Mouse (Mus musculus): ENCODE measurements at regions not wholly inside any gene's neighbourhood (a gene's known extent, or its start where the extent isn't known, plus 50 kb on each side); places are given as distances from the start of the nearest gene placed in this dataset.
A peak's percentile ranks its signal among the peaks of the same experiment; 100 is the strongest.

DNA sequence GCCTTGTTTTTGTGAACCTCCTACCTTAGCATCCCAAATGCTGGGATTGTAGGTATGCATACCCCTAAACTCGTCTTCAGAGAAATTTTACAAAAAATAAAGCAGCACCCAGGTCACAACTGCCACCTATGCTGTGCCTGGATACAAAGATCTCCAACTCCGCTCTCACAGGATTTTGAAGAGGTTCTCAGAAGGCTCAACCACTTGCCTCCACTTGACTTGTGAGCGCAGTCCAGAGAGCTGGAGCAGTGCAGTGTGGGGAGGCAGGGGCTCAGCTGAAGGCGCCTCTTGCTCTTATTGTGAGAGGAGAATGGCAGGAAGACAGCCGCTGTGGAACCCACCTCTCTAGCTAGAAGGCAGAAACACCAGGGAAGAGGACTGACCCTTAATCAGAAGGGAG, 182.9 kb downstream of the Rap2a start:
- DNase-seq (ENCODE audit: low spot score), result no peak

- no peak for DNase-seq (ENCODE audit: low spot score)
Measured at GRCm38 (mm10) chr14:120669665-120670064, 191.4 kb downstream of the Rap2a start.

GRCm38 (mm10) chr14:120675752-120676151, 197.5 kb downstream of the Rap2a start:
- DNase-seq (ENCODE audit: low spot score), result no peak

- DNase-seq (ENCODE audit: low spot score), result no peak
Measured at GRCm38 (mm10) chr14:120678533-120678932, 200.3 kb downstream of the Rap2a start.

- DNase-seq (ENCODE audit: low spot score), result peak; percentile 30
Measured at GRCm38 (mm10) chr14:120679072-120679471, 200.8 kb downstream of the Rap2a start.

DNA sequence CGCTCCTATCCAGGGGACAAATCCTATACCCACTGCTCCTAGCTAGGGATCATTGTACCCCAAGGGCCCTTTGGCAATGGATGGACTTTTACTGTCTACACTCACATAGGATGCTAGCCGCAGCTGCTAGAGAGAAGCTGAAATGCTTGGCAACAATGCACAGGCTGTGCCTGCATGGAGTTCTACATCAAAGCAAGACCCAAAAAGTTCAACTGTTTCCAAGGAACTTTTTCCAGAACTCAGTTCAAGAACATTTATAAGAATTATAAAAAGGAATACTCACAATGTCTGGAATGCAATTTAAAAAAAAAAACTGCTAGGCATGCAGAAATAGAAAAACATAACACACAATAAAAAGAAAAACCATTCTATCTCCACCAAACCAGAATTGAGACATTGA, 202.0 kb downstream of the Rap2a start:
- DNase-seq (ENCODE audit: low spot score), result no peak

GRCm38 (mm10) chr14:120685263-120685662, 207.0 kb downstream of the Rap2a start:
- no peak for DNase-seq (ENCODE audit: low spot score)

- DNase-seq (ENCODE audit: low spot score), result no peak
Measured at GRCm38 (mm10) chr14:120685877-120686276, 207.6 kb downstream of the Rap2a start.

DNA sequence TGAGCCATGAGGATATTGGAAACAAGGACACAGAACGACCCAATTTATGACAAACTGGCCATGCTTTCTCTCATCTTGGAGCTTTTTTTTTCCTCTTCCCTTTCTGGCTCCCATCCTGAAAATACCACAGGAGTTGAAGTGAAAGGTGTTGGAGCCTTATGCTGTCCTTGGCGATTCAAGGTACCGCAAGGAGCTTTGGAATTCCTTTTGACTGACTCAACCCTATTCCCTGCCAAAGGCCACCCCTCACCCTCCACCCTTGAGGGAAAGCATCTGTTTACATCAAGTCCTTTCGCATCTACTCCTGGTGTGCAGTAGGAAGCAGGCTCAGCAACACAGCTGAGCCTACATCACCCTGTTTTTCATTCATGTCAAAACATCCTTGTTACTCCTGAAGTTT, 208.5 kb downstream of the Rap2a start:
- DNase-seq (ENCODE audit: low spot score), result no peak

- DNase-seq (ENCODE audit: low spot score), result no peak
Measured at GRCm38 (mm10) chr14:120699378-120699777, 211.6 kb upstream of the Ipo5 start.

GRCm38 (mm10) chr14:120705301-120705801, 205.7 kb upstream of the Ipo5 start:
- no peak for DNase-seq (ENCODE audit: low spot score)

DNA sequence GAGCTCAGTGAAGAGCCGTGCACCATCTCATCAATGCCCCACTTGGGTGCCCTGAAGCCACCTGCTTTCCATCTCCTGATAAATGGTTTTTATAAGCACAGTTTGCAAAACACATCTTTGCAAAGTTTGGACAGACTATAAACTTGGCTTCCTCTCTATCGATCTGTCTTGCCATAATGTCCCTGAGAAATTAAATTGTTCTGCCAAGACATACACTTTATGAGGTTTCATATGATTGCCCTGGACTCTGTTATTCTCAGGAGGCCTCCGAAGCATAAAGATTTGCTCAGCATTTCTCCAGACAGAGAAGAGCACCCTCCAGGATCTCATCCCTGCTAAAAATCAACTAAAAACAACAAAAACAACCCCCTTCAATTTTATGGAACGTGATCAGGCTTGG, 200.2 kb upstream of the Ipo5 start:
- DNase-seq (ENCODE audit: low spot score), result no peak

- DNase-seq (ENCODE audit: low spot score), result no peak
Measured at GRCm38 (mm10) chr14:120720464-120721445, 190.3 kb upstream of the Ipo5 start.

DNA sequence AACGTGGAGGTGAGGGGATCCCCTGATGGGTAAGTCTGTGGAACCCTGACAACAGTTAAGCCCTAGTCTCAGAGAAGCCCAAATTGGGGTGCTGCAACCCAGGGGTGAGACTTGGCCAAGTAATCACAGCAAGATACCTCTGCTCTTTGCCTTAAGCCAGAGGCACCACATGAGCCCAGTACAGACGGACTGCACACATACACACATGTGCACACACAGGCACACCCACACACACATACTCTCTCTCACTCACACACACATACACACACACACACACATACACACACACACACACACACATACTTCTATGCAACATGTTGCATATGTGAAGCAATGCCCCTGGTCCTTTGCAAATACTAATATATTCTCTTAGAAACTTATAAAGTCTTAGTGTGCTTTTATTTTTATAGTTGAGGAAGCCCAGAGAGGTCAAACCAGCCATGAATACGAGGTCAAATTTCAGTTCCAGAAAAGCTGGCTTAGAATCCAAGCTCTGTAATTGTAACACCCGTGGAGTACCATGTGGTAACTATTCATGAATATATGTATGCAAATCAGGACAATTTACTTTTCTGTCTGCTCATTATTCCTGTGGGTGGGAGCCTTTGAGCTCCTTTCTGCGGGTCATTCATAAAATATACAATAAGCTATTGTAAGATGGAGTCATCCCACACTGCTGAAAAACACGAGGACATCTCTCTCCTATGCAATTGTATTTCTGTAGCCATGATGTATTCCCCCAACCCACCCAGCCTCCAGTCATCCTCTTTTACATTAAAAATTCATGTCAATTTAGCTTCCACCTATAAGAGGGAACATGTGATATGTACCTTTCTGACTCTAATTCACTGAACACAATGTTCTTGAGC, 189.2 kb upstream of the Ipo5 start:
- no peak for DNase-seq (ENCODE audit: low spot score)

DNA sequence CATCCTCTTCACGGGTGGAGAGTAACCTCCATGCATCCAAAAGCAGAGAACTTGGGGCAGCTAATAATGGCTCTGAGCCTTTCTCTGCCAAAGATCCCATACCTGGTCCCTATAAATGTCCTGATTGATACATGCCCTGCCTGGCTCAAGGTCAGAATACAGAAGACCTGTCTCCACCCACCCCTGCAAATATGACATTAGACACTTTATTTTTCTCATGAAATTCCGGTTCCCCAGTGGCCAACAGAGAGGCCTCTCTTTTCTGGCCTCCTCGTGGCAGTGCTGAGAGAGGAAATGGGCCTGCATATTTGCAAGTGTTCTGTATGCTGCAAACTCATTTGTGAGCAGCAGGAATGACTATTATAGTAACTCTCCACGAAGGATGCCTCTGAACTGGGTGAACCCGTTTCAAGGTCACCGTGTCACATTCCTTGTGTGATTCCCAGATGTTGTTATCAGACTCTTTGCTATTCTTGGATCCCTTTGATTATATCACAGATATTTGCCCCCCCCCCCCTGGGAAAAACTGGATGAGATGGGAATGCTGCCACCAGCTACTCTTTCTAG, 188.4 kb upstream of the Ipo5 start:
- DNase-seq (ENCODE audit: low spot score), result no peak

DNA sequence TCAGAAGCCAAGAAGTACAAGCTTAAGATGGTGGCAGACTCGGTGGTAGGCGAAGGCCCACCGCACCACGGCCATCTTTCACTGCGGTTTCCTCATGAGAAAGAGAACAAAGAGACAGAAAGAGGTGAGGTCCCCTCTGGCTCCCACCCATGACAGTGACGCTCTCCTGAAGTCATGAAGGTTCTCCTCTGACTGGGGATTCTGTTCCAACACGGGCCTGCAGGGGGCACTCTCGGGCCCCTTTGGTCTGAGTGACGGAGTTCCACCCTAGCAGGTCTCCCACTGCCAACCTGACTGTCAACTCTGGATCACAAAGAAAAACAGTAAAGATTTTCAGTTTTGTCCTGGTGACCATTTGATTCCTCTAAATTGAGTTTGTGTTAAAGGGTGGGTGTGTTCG, 182.9 kb upstream of the Ipo5 start:
- no peak for DNase-seq (ENCODE audit: low spot score)

DNA sequence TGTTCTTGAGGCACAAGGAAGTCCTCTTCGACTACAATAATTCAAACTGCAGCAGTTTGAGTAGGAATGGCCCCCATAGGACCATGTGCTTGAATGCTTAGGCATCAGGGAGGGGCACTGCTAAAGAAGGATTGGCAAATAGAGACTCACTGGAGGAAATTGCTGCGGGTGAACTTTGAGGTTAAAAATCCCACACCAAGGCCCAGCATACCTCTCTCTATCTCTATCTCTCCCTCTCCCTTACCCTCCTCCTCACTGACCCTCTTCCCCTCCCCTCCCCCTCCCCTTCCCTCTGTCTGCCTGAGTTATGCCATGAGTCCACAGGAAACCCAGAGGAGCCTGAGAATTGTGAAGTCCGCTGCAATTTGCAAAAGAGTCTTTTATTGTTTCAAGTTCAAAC, 180.8 kb upstream of the Ipo5 start:
- DNase-seq (ENCODE audit: low spot score), result no peak

- DNase-seq (ENCODE audit: low spot score), result no peak
Measured at GRCm38 (mm10) chr14:120731679-120732281, 179.2 kb upstream of the Ipo5 start.

DNA sequence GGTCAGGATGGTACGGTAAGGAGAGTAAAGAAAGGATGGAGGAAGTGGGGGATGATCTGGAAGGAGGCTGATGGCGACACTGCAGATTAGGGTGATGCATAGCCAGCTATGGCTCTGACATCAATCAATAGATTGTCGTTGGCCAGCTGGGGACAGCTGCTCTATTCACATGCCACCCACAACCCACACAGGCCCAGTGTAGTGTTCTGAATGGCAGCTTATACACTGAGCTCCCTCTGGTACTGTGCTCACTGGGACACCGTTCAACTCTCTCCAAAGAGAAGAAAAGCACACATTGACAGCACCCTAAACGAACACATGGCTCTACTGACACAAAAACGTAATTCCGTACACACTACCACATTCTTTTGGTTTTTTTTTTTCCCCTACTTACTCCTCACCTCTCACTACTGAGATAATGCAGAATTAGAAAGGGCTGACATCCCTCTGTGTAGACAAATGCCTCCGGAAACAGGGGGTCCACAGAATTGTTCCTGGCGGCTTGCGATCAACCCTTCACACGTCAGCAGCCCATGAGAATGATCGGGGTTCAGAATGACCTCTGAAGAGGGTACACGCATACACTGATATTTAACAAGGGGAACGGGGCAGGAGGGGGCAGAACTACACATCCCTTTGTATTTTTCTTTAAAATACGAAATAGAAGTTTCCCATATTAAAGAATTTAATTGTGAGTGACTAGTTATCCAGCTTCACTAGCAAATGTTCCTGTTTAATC, 178.5 kb upstream of the Ipo5 start:
- DNase-seq (ENCODE audit: low spot score), result peak; percentile 45

DNA sequence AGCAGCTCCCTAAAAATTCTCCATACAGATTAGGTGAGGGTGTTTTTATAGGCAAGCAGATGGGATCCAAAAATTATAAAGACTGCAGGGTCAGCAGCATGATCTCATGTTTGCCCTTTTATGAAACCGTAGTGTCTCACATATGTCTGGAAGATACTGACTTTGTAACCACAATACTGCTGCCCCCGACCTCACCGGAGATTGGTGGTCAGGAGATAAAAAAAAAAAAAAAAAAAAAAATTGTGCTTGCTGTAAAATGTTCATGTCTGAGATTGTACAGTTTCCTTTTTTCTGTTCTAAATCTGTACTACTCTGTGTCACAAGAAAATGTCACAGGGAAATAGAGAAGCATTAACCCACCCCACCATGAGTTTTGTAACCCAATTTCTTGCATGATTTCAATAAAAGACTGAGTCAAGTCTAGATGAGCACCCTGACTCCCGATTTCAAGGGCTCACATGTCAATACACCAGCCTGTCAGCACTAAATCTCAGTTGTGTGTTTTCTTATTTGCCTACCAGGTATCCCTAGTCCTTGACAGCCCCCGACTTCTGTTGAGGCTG, 169.5 kb upstream of the Ipo5 start:
- DNase-seq (ENCODE audit: low spot score), result no peak

- no peak for DNase-seq (ENCODE audit: low spot score)
Measured at GRCm38 (mm10) chr14:120754011-120754410, 157.0 kb upstream of the Ipo5 start.

Measured in layer of hippocampus, adult 11-12 months (tissue).